Mouse (Mus musculus): ENCODE measurements around the gene Tctn1. TPM values are rescaled to one million over a fixed set of nuclear protein-coding genes. Genes with fewer than 3 reads are reported as not detected.

Tctn1 gene
- polyA plus RNA-seq (2015; fragmentation: Nextera tagmentation; extraction: Ambion mirVana) = 4.8 and 6.6 TPM in 2 replicates

GRCm38 (mm10) chr5:122263933-122264905, at the start of gene Tctn1:
TSS of gene Tctn1 (minus strand) at chr5:122264460.

DNA sequence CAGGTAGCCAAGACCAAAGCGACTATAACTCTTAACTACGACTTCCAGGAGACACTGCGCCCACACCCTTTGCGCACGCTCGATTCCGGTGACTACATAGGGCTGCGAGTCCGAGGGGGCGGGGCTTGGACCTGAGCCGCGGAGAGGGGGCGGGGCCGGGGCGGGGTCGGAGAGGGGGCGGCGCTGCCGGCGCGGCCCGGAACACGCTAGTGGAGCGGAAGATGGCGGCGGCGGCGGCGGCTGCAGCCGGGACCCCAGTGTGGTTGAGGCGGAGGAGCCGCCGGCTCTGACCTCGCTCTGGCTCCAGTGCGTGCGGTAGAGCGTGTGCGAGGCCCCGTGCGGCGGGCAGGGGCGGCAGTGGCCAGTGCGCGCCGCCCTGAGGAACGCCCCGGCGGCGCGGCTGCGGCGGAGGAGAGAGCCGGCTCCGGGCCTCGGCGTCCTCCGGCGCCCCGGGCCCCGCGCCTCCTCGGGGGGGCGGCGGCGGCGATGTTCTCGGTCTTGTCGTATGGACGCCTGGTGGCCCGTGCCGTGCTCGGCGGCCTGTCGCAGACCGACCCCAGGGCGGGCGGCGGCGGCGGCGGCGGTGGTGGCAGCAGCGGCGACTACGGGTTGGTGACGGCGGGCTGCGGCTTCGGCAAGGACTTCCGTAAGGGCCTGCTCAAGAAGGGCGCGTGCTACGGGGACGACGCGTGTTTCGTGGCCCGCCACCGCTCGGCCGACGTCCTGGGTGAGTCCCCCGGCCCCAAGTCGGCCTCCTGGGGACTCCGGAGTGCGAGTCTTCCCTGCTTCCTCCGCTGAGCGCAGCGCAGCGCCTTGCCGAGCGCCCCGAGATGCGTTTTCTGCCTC, 20.1 kb upstream of the Tctn1 start, which contains the start of gene Pptc7:
Gene Pptc7, plus strand, starts transcription at position 183 of the 846 bp plus-strand sequence.

GRCm38 (mm10) chr5:122206475-122206874, 57.8 kb downstream of the Tctn1 start, which contains the start of gene Hvcn1:
TSS of gene Hvcn1 (plus strand) at chr5:122206804.

Other genes starting within 250 kb of the Tctn1 start
- gene Cux2, start 214.4 kb downstream of the Tctn1 start, polyA plus RNA-seq (2015; fragmentation: Nextera tagmentation; extraction: Ambion mirVana) = 14.2 and 15.9 TPM in 2 replicates
- 3.4 and 6.2 TPM in 2 replicates for gene Myl2, start 163.5 kb downstream of the Tctn1 start, polyA plus RNA-seq (2015; fragmentation: Nextera tagmentation; extraction: Ambion mirVana)
- gene Ccdc63, start 123.6 kb downstream of the Tctn1 start, polyA plus RNA-seq (2015; fragmentation: Nextera tagmentation; extraction: Ambion mirVana) = 0.72 TPM in 1 of 2 replicates, not detected in the other
- 168 and 178 TPM in 2 replicates for gene Ppp1cc, start 106.2 kb downstream of the Tctn1 start, polyA plus RNA-seq (2015; fragmentation: Nextera tagmentation; extraction: Ambion mirVana)
- 0.79 and 1.2 TPM in 2 replicates for gene Hvcn1, start 57.7 kb downstream of the Tctn1 start, polyA plus RNA-seq (2015; fragmentation: Nextera tagmentation; extraction: Ambion mirVana)
- 10.6 and 12.1 TPM in 2 replicates for gene Pptc7, start 19.9 kb upstream of the Tctn1 start, polyA plus RNA-seq (2015; fragmentation: Nextera tagmentation; extraction: Ambion mirVana)
- 14.6 and 19.7 TPM in 2 replicates for gene Rad9b, start 89.8 kb upstream of the Tctn1 start, polyA plus RNA-seq (2015; fragmentation: Nextera tagmentation; extraction: Ambion mirVana)
- 351 and 379 TPM in 2 replicates for gene Vps29, start 89.9 kb upstream of the Tctn1 start, polyA plus RNA-seq (2015; fragmentation: Nextera tagmentation; extraction: Ambion mirVana)
- gene Gpn3, start 107.4 kb upstream of the Tctn1 start, polyA plus RNA-seq (2015; fragmentation: Nextera tagmentation; extraction: Ambion mirVana) = 43.7 and 48.2 TPM in 2 replicates
- 146 and 148 TPM in 2 replicates for gene Fam216a, start 107.9 kb upstream of the Tctn1 start, polyA plus RNA-seq (2015; fragmentation: Nextera tagmentation; extraction: Ambion mirVana)
- gene Arpc3, start 127.4 kb upstream of the Tctn1 start, polyA plus RNA-seq (2015; fragmentation: Nextera tagmentation; extraction: Ambion mirVana) = 128 and 133 TPM in 2 replicates
- 40.1 and 44.5 TPM in 2 replicates for gene Anapc7, start 157.2 kb upstream of the Tctn1 start, polyA plus RNA-seq (2015; fragmentation: Nextera tagmentation; extraction: Ambion mirVana)
- gene Atp2a2, start 237.8 kb upstream of the Tctn1 start, polyA plus RNA-seq (2015; fragmentation: Nextera tagmentation; extraction: Ambion mirVana) = 66.1 and 68.0 TPM in 2 replicates